Mouse (Mus musculus): Measurements from ENCODE around the gene Eps8l3. TPM values are rescaled to one million over a fixed set of nuclear protein-coding genes. Genes with fewer than 3 reads are reported as not detected.

Gene Eps8l3
- total and polyA plus RNA-seq, 3 experiments: 0.12 TPM; not detected in 2

GRCm38 (mm10) chr3:107840855-107841254 is 36.2 kb upstream of the Eps8l3 start:
- no peak for DNase-seq (ENCODE audit: low read depth, low spot score)
- no peak for TF ChIP-seq HCFC1 (IDR thresholded peaks at IDR 0.05; ENCODE audit: low read depth, low read length)
- no peaks in the 10 kb centered on the region for H3K36me3 ChIP-seq (ENCODE audit: control insufficient read depth in 1 of 2, insufficient read depth in 2 of 2, low read length in 2 of 2)
- H3K27me3 ChIP-seq (ENCODE audit: control insufficient read depth in 1 of 2, insufficient read depth in 2 of 2, low read length in 2 of 2): peaks cover 19 to 23% of the 10 kb centered on the region in 2 experiments
- H3K4me1 ChIP-seq (ENCODE audit: control insufficient read depth in 1 of 2, insufficient read depth in 2 of 2, low read length in 2 of 2): no peaks in the 10 kb centered on the region
- H3K79me2 ChIP-seq (ENCODE audit: control insufficient read depth, insufficient read depth, low read length, poor library complexity): no peaks in the 10 kb centered on the region
- no peak overlapping the region for H3K9ac ChIP-seq (ENCODE audit: control insufficient read depth, low read depth, low read length, poor library complexity, severe bottlenecking)
- H3K4me3 ChIP-seq (ENCODE audit: control insufficient read depth in 1 of 2, insufficient read depth in 1 of 2, low read depth in 2 of 2, low read length in 2 of 2): no peak overlapping the region
- no peak overlapping the region for H3K27ac ChIP-seq (ENCODE audit: control insufficient read depth, low read depth, low read length)
- H3K9me3 ChIP-seq (replicated peaks; ENCODE audit: insufficient read depth, low read length): no peaks in the 10 kb centered on the region

GRCm38 (mm10) chr3:107841370-107841769 is 35.7 kb upstream of the Eps8l3 start:
- TF ChIP-seq USF1 (IDR thresholded peaks at IDR 0.05; ENCODE audit: low read depth, low read length): no peak
- TF ChIP-seq RCOR1 (IDR thresholded peaks at IDR 0.05; ENCODE audit: low read depth, low read length): no peak
- TF ChIP-seq MXI1 (IDR thresholded peaks at IDR 0.05; ENCODE audit: low read depth, low read length): no peak
- TF ChIP-seq TBP (IDR thresholded peaks at IDR 0.05; ENCODE audit: low read depth, low read length): no peak
- no peak for TF ChIP-seq EP300 (IDR thresholded peaks at IDR 0.05; ENCODE audit: low read depth in 1 of 2, low read length in 2 of 2)
- TF ChIP-seq USF2 (IDR thresholded peaks at IDR 0.05; ENCODE audit: borderline replicate concordance in 1 of 2, insufficient read depth in 1 of 2, low read depth in 1 of 2, low read length in 2 of 2): no peak
- TF ChIP-seq E2F4 (IDR thresholded peaks at IDR 0.05; ENCODE audit: borderline replicate concordance, low read depth, low read length): no peak
- TF ChIP-seq MYB (IDR thresholded peaks at IDR 0.05; ENCODE audit: low read depth, low read length): no peak
- TF ChIP-seq MAX (IDR thresholded peaks at IDR 0.05; ENCODE audit: low read length): no peak
- TF ChIP-seq POLR2A (IDR thresholded peaks at IDR 0.05; ENCODE audit: control insufficient read depth in 1 of 2, insufficient read depth in 1 of 2, low read depth in 1 of 2, low read length in 2 of 2, poor library complexity in 1 of 2): no peak
- TF ChIP-seq GATA1 (IDR thresholded peaks at IDR 0.05; ENCODE audit: low read depth, low read length): no peak
- no peak for TF ChIP-seq ELF1 (IDR thresholded peaks at IDR 0.05; ENCODE audit: low read depth, low read length)
- TF ChIP-seq MYC (IDR thresholded peaks at IDR 0.05; ENCODE audit: low read depth, low read length): no peak
- TF ChIP-seq NRF1 (IDR thresholded peaks at IDR 0.05; ENCODE audit: insufficient read depth, low read depth, low read length, poor library complexity, severe bottlenecking): no peak
- no peak for TF ChIP-seq KAT2A (conservative IDR thresholded peaks at IDR 0.05; ENCODE audit: low read depth, low read length)
- TF ChIP-seq ZNF384 (IDR thresholded peaks at IDR 0.05; ENCODE audit: low read depth, low read length): no peak
- Histone ChIP-seq H3K4me3 (ENCODE audit: control insufficient read depth in 1 of 2, insufficient read depth in 1 of 2, low read depth in 2 of 2, low read length in 2 of 2) (no peak overlapping the region), H3K79me2 (ENCODE audit: control insufficient read depth, insufficient read depth, low read length, poor library complexity) (no peaks in the 10 kb centered on the region), H3K9ac (ENCODE audit: control insufficient read depth, low read depth, low read length, poor library complexity, severe bottlenecking) (no peak overlapping the region), H3K27me3 (ENCODE audit: control insufficient read depth in 1 of 2, insufficient read depth in 2 of 2, low read length in 2 of 2) (peaks cover 19 to 23% of the 10 kb centered on the region in 2 experiments), H3K27ac (ENCODE audit: control insufficient read depth, low read depth, low read length) (no peak overlapping the region), H3K36me3 (ENCODE audit: control insufficient read depth in 1 of 2, insufficient read depth in 2 of 2, low read length in 2 of 2) (no peaks in the 10 kb centered on the region), H3K4me1 (ENCODE audit: control insufficient read depth in 1 of 2, insufficient read depth in 2 of 2, low read length in 2 of 2) (no peaks in the 10 kb centered on the region), H3K9me3 (replicated peaks; ENCODE audit: insufficient read depth, low read length) (no peaks in the 10 kb centered on the region)
- DNase-seq (ENCODE audit: low read depth, low spot score): no peak
